Mouse (Mus musculus): ENCODE data around the gene Vps53.

DNA sequence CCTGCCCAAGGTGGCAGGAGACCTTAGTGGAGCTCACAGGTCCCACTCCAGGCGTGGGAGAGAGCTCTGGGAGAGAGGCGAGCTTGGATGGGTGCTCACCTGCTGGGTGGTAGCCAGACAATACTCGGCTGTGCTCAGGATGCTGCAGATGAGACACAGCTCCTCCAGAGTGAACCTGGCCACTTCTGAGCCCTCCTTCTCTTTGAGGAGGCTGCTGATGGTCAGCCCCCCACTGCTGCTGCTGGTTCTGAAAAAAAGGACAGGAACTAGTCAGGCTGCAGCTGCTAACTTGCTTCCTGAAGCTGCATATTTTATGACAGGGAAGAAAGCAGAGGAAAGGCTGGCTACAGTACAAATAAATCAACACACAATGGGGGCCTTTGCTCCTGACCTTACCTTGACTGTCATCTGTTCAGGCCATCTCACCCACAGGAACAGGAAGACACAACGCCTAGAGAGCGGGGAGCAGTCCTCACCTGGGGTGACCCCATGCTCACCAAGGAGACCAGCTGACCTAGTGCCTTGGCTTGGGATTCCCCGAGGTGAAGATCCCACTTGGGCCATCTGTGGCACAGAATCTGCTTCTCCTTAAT, 98.3 kb downstream of the Vps53 start:
- TF ChIP-seq EP300 (IDR thresholded peaks at IDR 0.05), result no peak
- no peak for TF ChIP-seq CTCF (IDR thresholded peaks at IDR 0.05)
